Mouse (Mus musculus) ovary, postnatal 14 days (tissue): ENCODE data around the gene Ndufs3.

Source experiments
- DNase-seq: peaks from one replicate; pipeline ENCODE4 v3.0.0; 2022; ENCODE audit warnings: low spot score

Ndufs3 gene

GRCm38 (mm10) chr2:90904076-90904855, at the start of gene Ndufs3, which contains the start of gene Kbtbd4:
TSS of gene Ndufs3 (minus strand) at chr2:90904827.
TSS of gene Kbtbd4 (plus strand) at chr2:90904740.
- peak; percentile 82 for DNase-seq

- DNase-seq = no peak
Observed at GRCm38 (mm10) chr2:90953461-90953860, 48.8 kb upstream of the Ndufs3 start.

DNA sequence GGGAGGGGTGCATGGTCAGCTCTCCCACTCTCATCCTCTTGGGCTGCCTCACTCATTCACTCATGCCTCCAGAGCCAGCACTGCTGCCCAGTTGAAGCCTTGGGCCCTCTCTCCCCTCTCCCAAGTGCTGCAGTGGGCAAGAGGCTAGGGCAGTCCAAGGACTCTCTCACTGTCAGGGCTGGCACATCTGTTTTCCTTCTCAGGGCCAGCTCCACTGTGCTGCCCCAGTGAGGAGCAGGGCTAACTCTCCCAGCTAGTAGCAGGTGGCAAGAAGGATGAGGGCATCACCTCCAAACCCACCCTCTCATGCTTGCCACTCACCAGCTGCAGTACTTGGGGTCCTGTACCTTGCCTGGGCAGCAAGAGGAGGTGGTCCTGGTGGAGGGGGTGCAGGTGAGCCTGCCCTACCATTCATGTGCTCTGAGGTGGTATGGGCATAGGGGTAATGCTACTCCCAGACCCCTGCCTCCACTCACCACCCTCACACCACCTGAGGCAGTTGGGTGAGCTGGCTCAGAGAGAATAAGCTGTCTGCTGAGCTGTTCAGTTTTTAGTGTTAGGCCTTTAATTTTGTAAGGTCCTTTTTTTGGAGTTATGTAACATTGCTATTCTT, 46.1 kb upstream of the Ndufs3 start:
- DNase-seq = no peak

DNA sequence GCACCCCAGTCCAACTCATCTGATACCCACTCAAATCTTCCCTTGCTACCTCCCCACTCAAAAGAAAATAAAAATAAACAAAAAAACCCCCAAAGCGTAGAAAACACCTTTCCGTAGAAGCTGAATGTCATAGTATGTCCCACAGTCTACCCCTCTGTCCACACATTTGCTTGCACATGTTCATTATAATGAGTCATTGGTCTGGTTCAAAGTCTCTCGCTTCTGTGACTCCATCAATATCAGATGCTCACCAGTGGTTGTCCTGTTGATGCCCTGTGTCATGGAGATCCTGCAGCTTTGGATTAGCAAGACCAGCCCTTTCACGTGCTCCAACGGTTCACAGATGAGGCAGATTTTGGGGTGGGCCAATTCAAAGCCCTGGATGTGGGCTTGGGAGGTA, 45.5 kb upstream of the Ndufs3 start:
- no peak for DNase-seq

DNA sequence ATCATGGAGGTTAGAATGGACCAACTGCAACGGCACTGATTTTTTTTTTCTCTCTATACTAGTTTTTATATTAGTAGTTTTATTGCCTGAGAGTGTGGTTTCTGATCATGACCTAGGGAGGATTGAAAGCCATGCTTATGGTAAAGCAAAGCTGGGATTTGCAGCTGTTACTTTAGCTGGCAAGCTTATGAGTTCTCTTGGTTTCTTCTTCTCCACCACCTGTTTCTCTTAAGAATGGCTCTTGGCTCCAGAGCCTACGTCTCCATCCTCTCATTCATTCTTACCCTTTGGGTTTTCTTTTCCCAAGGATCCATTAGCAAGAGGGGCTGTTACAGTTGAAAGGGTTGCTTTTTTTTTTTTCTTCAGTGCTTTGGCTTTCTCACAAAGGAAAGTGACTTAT, 37.1 kb upstream of the Ndufs3 start:
- no peak for DNase-seq

DNA sequence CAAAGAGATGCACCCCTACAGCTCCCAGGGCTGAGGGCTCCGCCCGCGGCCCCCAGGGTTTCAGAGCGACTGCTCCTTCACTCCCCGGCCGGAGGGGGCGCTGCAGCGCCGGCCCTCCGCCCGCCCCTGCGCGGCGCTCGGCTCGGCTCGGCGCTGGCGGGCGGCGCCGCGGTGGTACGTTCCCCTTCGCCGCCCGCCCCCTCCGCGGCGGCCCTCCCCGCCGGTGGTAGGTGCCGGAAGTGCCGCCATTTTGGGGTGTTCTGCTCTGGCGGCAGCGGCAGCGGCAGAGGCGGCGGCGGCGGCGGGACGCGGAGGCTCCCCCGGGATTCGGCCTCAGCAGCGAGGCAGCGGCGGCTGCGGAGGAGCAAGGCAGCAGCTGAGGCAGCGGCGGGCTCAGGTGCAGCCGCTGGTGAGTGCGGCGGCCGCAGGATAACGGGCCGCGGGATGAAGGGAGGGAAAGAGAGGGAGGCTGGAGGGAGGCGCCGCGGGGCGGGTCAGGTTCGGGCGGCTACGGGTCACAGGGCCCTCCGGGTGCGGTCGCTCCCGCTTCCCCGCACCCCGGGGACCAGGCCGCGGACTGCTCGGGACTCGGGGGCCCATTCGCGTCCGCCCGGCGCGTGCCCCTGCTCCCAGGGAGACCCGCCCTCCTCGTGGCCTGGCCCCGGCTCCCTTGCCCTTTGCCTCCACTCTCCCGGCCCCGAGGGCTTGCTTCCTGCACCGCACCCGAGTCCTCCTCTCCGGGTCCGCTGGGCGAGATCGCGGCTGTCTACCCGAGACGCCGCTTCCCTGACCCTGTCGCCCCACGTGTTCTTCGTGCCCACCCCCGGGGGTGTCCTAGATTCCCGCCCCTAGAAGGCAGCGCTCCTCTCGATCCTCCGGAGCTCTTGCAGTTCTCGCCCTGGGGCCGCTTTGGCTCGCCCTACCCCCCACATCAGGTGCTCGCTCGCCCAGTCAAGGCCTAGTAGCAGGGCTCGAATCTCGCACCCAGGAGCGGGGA, 35.9 kb upstream of the Ndufs3 start, which contains the start of gene Celf1:
Gene Celf1 (plus strand): TSS at position 150 of the 997 bp plus-strand sequence.
- DNase-seq = peak; percentile 67

- DNase-seq = peak; percentile 16
Observed at GRCm38 (mm10) chr2:90939750-90940149, 35.1 kb upstream of the Ndufs3 start.

GRCm38 (mm10) chr2:90938362-90938761, 33.7 kb upstream of the Ndufs3 start:
- DNase-seq = no peak

DNA sequence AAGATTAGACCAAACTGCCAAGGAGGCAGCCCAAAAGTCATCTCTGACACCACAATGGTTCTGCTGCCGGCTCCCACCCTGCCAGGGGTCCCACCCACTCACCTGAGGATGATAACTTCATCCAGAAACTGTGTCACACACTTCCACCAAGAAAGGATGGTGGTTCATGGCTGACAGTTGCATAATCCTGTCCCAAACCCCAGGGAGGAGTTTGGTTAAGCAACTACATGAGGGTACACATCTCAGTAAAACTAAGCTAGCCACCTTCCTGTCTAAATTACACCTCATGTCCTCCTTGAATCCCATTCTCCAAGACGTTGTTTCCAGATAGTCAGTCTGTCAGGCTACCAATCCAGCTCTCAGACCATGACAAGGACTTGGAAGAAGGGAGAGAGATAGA, 27.6 kb upstream of the Ndufs3 start:
- no peak for DNase-seq

DNA sequence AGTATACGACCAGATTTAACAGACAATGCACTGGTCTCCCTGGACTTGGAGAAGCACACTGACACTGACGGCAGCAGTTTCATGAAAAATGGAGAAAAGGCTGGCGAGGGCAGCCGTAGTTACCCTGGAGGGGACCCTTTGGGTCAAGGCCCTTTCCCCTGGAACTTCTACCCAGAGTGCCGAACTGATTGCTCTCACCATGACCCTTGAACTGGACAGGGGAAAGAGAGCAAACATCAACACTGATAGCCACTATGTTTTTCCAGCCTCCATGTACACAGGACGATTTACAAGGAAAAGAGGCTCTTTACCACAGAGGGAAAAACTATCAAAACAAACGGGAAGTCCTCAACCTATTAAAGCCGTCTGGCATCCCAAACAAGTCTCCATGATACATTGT, 27.2 kb upstream of the Ndufs3 start:
- DNase-seq = no peak

DNA sequence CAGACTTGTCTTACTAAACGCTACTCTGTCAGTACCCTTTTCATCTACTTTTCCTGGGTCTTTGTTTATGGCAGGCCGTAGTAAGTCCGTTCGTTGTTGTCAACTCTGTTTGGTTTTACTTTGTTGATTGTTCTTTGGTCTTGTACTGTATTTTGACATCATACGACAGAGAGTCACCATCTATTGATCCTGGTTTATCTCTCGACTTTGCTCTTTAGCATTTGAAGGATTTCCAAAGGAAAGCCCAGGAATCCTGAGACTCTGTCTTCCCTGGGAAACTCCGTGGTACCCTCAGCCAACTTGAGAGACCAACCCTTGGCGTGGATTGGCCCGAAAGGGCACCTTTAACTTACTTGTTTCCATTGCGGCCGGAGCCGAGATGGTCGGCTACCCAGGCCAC, 23.9 kb upstream of the Ndufs3 start:
- no peak for DNase-seq

- DNase-seq = no peak
Observed at GRCm38 (mm10) chr2:90922636-90923035, 18.0 kb upstream of the Ndufs3 start.

- no peak for DNase-seq
Observed at GRCm38 (mm10) chr2:90921178-90921577, 16.6 kb upstream of the Ndufs3 start.

- no peak for DNase-seq
Observed at GRCm38 (mm10) chr2:90917999-90918698, 13.5 kb upstream of the Ndufs3 start.

GRCm38 (mm10) chr2:90917233-90917998, 12.8 kb upstream of the Ndufs3 start:
- peak; percentile 62 for DNase-seq

GRCm38 (mm10) chr2:90916560-90917232, 12.1 kb upstream of the Ndufs3 start:
- DNase-seq = no peak

GRCm38 (mm10) chr2:90915516-90915915, 10.9 kb upstream of the Ndufs3 start:
- no peak for DNase-seq

DNA sequence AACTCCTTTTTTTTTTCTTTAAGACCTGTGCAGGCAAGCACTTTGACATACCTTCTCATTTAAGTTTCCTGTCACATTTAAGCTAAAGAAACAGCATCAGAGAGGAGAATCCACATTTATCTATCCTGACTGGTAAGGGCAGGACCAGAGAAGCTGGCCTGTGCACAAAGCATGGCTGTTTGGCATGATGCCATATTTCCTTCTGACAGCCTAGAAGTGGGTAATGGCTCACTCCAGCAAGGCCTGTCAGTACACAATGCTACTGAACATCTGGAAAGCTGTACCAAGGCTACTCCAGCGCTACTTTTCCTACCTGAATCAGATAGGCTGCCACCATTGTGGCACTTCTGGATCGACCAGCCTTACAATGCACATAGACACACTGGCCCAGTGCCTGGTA, 9.0 kb upstream of the Ndufs3 start:
- no peak for DNase-seq

DNA sequence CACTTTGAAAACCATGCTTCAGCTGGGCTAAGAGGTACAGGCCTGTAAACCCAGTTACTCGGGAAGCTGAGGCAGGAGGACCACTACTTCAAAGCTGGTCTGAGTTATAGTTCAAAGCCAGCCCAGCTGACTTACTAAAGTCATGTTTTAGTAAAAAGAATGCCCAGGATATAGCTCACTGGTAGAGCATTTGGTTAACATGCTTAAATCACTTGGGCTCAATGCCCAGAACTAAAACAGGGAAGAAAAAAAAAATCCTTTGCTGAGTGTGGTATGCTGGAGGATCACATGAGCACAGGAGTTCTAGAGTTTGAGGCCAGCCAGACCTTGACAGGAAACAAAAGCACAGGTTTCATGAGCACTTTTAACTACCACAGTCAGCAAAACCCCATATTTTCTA, 7.0 kb upstream of the Ndufs3 start:
- DNase-seq = no peak

- DNase-seq = no peak
Observed at GRCm38 (mm10) chr2:90910861-90911260, 6.2 kb upstream of the Ndufs3 start.
